Mouse (Mus musculus) C2C12 (cell line): ENCODE data around the gene Erich6b. TPM values are rescaled to one million over a fixed set of nuclear protein-coding genes. Genes with fewer than 3 reads are reported as not detected.

Source experiments
- H3K27me3 ChIP-seq: one replicate; pipeline ENCODE4 v1.6.1; 2011; ENCODE audit not compliant: control insufficient read depth, insufficient read depth, insufficient read length
- H3K36me3 ChIP-seq: one replicate; pipeline ENCODE4 v1.6.1; 2011; ENCODE audit not compliant: control insufficient read depth, insufficient read depth
- H3K4me3 ChIP-seq: one replicate; pipeline ENCODE4 v1.5.1; 2011; ENCODE audit warnings: mild to moderate bottlenecking, control low read depth; ENCODE audit not compliant: poor library complexity, insufficient read depth, severe bottlenecking
- H3K79me2 ChIP-seq: one replicate; pipeline ENCODE4 v1.6.1; 2011; ENCODE audit not compliant: control insufficient read depth, insufficient read depth
- H3K79me3 ChIP-seq: one replicate; pipeline ENCODE4 v1.6.1; 2011; ENCODE audit warnings: low read depth, control low read depth
- H3ac ChIP-seq: one replicate; pipeline ENCODE3; 2011; ENCODE audit warnings: low read depth; ENCODE audit not compliant: control insufficient read depth, insufficient read length
- CEBPB ChIP-seq: IDR thresholded peaks from one replicate; pipeline ENCODE4 v1.6.1; 2011; ENCODE audit warnings: low read depth, mild to moderate bottlenecking, control low read depth, moderate library complexity
- CTCF ChIP-seq: IDR thresholded peaks from one replicate; pipeline ENCODE4 v1.5.1; 2011; ENCODE audit not compliant: control insufficient read depth, insufficient read depth, insufficient read length
- FOSL1 ChIP-seq: IDR thresholded peaks from one replicate; pipeline ENCODE4 v1.8.0; 2011; ENCODE audit warnings: mild to moderate bottlenecking, low read length; ENCODE audit not compliant: poor library complexity, insufficient read depth, severe bottlenecking
- MAX ChIP-seq: IDR thresholded peaks from one replicate; pipeline ENCODE4 v1.6.1; 2011; ENCODE audit warnings: mild to moderate bottlenecking, control low read depth
- MYOD1 ChIP-seq: IDR thresholded peaks from one replicate; pipeline ENCODE4 v1.6.1; 2011; ENCODE audit warnings: low read depth; ENCODE audit not compliant: control insufficient read depth, insufficient read length
- MYOG ChIP-seq: IDR thresholded peaks from one replicate; pipeline ENCODE4 v1.6.1; 2011; ENCODE audit not compliant: control insufficient read depth, insufficient read length; ENCODE audit errors: extremely low read depth
- USF1 ChIP-seq: IDR thresholded peaks from one replicate; pipeline ENCODE4 v1.6.1; 2011; ENCODE audit warnings: low read depth, mild to moderate bottlenecking, control low read depth, moderate library complexity
- polyA plus RNA-seq: library from polyadenylated mRNA; unstranded; fragments of >200 nt; fragmentation: generic; extraction: Trizol; gene quantifications from one replicate; pipeline ENCODE4 v1.2.1, GENCODE M21; 2012; ENCODE audit warnings: missing spikeins

The Erich6b gene
- polyA plus RNA-seq, 1 experiment, result not detected

GRCm38 (mm10) chr14:75669085-75669645, 27.1 kb downstream of the Erich6b start:
- no peak overlapping the region for H3K4me3 ChIP-seq
- H3K79me3 ChIP-seq, result no peaks in the 10 kb centered on the region
- H3K79me2 ChIP-seq, result no peaks in the 10 kb centered on the region
- peaks cover 41% of the 10 kb centered on the region for H3K27me3 ChIP-seq
- TF ChIP-seq FOSL1 (no peak), USF1 (no peak), CEBPB (no peak), CTCF (no peak), MAX (no peak), MYOD1 (no peak), MYOG (no peak)
- no peaks in the 10 kb centered on the region for H3K36me3 ChIP-seq
- H3ac ChIP-seq, result no peak overlapping the region

GRCm38 (mm10) chr14:75676316-75676715, 34.3 kb downstream of the Erich6b start:
- Histone ChIP-seq H3K27me3 (peaks cover 41% of the 10 kb centered on the region), H3ac (no peak overlapping the region), H3K4me3 (no peak overlapping the region), H3K79me3 (no peaks in the 10 kb centered on the region), H3K36me3 (no peaks in the 10 kb centered on the region), H3K79me2 (no peaks in the 10 kb centered on the region)
- no peak for TF ChIP-seq FOSL1
- TF ChIP-seq MYOG, result no peak
- no peak for TF ChIP-seq USF1
- no peak for TF ChIP-seq MAX
- no peak for TF ChIP-seq CEBPB
- no peak for TF ChIP-seq MYOD1
- TF ChIP-seq CTCF, result no peak

- TF ChIP-seq FOSL1 (no peak), USF1 (no peak), MYOD1 (no peak), MAX (no peak), CTCF (no peak), CEBPB (no peak), MYOG (no peak)
- H3K27me3 ChIP-seq, result peaks cover 14% of the 10 kb centered on the region
Observed at GRCm38 (mm10) chr14:75690428-75690827, 48.4 kb downstream of the Erich6b start.

GRCm38 (mm10) chr14:75696096-75696495, 54.0 kb downstream of the Erich6b start:
- Histone ChIP-seq H3K79me2 (no peaks in the 10 kb centered on the region), H3K79me3 (no peaks in the 10 kb centered on the region), H3K4me3 (no peak overlapping the region), H3ac (no peak overlapping the region), H3K36me3 (peaks cover 2% of the 10 kb centered on the region), H3K27me3 (peaks cover 9% of the 10 kb centered on the region)
- TF ChIP-seq MAX, result no peak
- TF ChIP-seq CEBPB, result no peak

More at GRCm38 (mm10) chr14:75690428-75690827, 48.4 kb downstream of the Erich6b start:
- H3K79me3 ChIP-seq, result no peaks in the 10 kb centered on the region
- H3K36me3 ChIP-seq, result no peaks in the 10 kb centered on the region
- H3K4me3 ChIP-seq, result no peak overlapping the region
- H3K79me2 ChIP-seq, result no peaks in the 10 kb centered on the region
- no peak overlapping the region for H3ac ChIP-seq

GRCm38 (mm10) chr14:75697928-75698327, 55.9 kb downstream of the Erich6b start:
- TF ChIP-seq MYOD1, result no peak
- no peak for TF ChIP-seq MAX
- no peak for TF ChIP-seq CTCF
- no peak for TF ChIP-seq MYOG
- TF ChIP-seq FOSL1, result no peak
- TF ChIP-seq CEBPB, result no peak
- TF ChIP-seq USF1, result no peak
- Histone ChIP-seq H3K79me3 (no peaks in the 10 kb centered on the region), H3K27me3 (no peaks in the 10 kb centered on the region), H3K79me2 (no peaks in the 10 kb centered on the region), H3K36me3 (peaks cover 20% of the 10 kb centered on the region), H3ac (no peak overlapping the region), H3K4me3 (no peak overlapping the region)

- peaks cover 95% of the 10 kb centered on the region for H3K36me3 ChIP-seq
Observed at GRCm38 (mm10) chr14:75706647-75707046, 64.6 kb downstream of the Erich6b start.

More at GRCm38 (mm10) chr14:75706647-75707046, 64.6 kb downstream of the Erich6b start:
- no peaks in the 10 kb centered on the region for H3K79me2 ChIP-seq
- TF ChIP-seq MYOD1 (no peak), USF1 (no peak), FOSL1 (no peak), CTCF (no peak), MAX (no peak), CEBPB (no peak), MYOG (no peak)
- H3K79me3 ChIP-seq, result no peaks in the 10 kb centered on the region
- no peak overlapping the region for H3ac ChIP-seq
- no peaks in the 10 kb centered on the region for H3K27me3 ChIP-seq
- no peak overlapping the region for H3K4me3 ChIP-seq
